Mouse (Mus musculus): ENCODE measurements around the gene St6galnac3. TPM values are rescaled to one million over a fixed set of nuclear protein-coding genes. Genes with fewer than 3 reads are reported as not detected.

Gene St6galnac3
- polyA plus RNA-seq, 1 experiment from 2014 or later = 41.4 TPM

DNA sequence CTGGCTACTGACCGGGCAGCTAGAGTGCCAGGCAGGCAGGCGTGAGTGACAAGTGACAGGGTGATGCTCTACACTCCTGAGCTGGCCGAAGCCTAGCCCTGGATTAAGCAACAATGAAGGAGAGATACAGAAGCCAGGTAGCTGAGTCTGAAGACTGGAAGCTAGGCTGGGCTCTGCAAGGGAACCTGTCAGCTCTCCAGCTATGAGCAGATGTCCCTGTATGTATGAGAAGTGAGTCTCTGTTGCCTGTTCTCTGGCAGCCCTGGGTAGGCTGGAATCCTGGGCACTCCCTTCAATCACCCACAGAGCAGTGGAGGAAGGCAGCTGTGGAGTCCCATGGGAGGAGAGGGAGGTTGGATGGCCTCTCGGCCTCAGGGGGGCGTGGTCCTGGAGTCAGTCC lies 236.0 kb downstream of the St6galnac3 start:
- Histone ChIP-seq H3K27ac (ENCODE audit: low read depth, low read length) (no peak overlapping the region), H3K36me3 (ENCODE audit: control insufficient read depth, insufficient read depth, low read length) (no peaks in the 10 kb centered on the region), H3K27me3 (ENCODE audit: control insufficient read depth, insufficient read depth, low read length) (no peaks in the 10 kb centered on the region), H3K4me2 (ENCODE audit: low read depth) (no peak overlapping the region), H3K4me1 (ENCODE audit: control insufficient read depth, insufficient read depth, low read length) (0 out of 2 replicates have a peak, but pooled peaks cover 2% of the 10 kb centered on the region), H3K9me3 (ENCODE audit: control insufficient read depth, low read length) (no peaks in the 10 kb centered on the region), H3K9ac (ENCODE audit: low read length) (no peak overlapping the region), H3K4me3 (ENCODE audit: low read depth, low read length) (no peak overlapping the region)
- no peak for ATAC-seq (ENCODE audit: insufficient read depth, low FRiP score, low TSS enrichment)
- WGBS = 86% methylated on average over 5 of the region's 5 CpGs
- no peak for DNase-seq (ENCODE audit: low spot score)

- Histone ChIP-seq H3K9ac (ENCODE audit: low read length) (no peak overlapping the region), H3K9me3 (ENCODE audit: control insufficient read depth, low read length) (no peaks in the 10 kb centered on the region), H3K27me3 (ENCODE audit: control insufficient read depth, insufficient read depth, low read length) (no peaks in the 10 kb centered on the region), H3K4me2 (ENCODE audit: low read depth) (no peak overlapping the region), H3K4me1 (ENCODE audit: control insufficient read depth, insufficient read depth, low read length) (peaks cover 5% of the 10 kb centered on the region; the same call in 1 of the 2 replicates), H3K4me3 (ENCODE audit: low read depth, low read length) (no peak overlapping the region), H3K36me3 (ENCODE audit: control insufficient read depth, insufficient read depth, low read length) (no peaks in the 10 kb centered on the region), H3K27ac (ENCODE audit: low read depth, low read length) (no peak overlapping the region)
- ATAC-seq (ENCODE audit: insufficient read depth, low FRiP score, low TSS enrichment) (no peak), DNase-seq (ENCODE audit: low spot score) (no peak)
- WGBS = 84% methylated on average over 5 of the region's 5 CpGs
Observed at GRCm38 (mm10) chr3:153485176-153485575, 239.8 kb downstream of the St6galnac3 start.

GRCm38 (mm10) chr3:153484701-153485100 lies 240.3 kb downstream of the St6galnac3 start:
- WGBS = 86% methylated on average over 7 of the region's 7 CpGs
- H3K4me2 ChIP-seq (ENCODE audit: low read depth) = no peak overlapping the region
- H3K4me3 ChIP-seq (ENCODE audit: low read depth, low read length) = no peak overlapping the region
- H3K36me3 ChIP-seq (ENCODE audit: control insufficient read depth, insufficient read depth, low read length) = no peaks in the 10 kb centered on the region
- H3K27ac ChIP-seq (ENCODE audit: low read depth, low read length) = no peak overlapping the region
- H3K27me3 ChIP-seq (ENCODE audit: control insufficient read depth, insufficient read depth, low read length) = no peaks in the 10 kb centered on the region
- no peaks in the 10 kb centered on the region for H3K9me3 ChIP-seq (ENCODE audit: control insufficient read depth, low read length)
- DNase-seq (ENCODE audit: low spot score) (no peak), ATAC-seq (ENCODE audit: insufficient read depth, low FRiP score, low TSS enrichment) (no peak)
- H3K4me1 ChIP-seq (ENCODE audit: control insufficient read depth, insufficient read depth, low read length) = peaks cover 5% of the 10 kb centered on the region; the same call in 1 of the 2 replicates
- H3K9ac ChIP-seq (ENCODE audit: low read length) = no peak overlapping the region

DNA sequence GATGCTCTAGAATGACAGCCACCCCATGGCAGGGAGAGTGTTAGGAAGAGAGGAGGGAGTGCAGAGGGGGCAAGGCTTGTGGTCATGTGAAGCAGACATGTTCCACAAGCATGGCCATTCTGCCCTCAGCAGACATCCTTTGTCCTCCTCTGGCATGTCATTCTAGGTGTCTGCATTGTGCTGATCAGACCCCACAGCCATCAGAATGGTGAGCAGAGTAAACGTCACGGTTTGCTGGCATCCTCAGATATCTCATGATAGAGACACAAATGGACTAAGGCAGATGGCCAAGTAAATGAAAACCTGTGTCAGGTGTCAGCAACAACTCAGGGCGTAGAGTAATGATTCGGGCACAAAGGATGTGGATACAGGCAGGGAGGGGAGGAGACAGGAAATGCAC lies 241.3 kb downstream of the St6galnac3 start:
- DNase-seq (ENCODE audit: low spot score) = no peak
- Histone ChIP-seq H3K9ac (ENCODE audit: low read length) (no peak overlapping the region), H3K27ac (ENCODE audit: low read depth, low read length) (no peak overlapping the region), H3K4me1 (ENCODE audit: control insufficient read depth, insufficient read depth, low read length) (peaks cover 5% of the 10 kb centered on the region; the same call in 1 of the 2 replicates), H3K36me3 (ENCODE audit: control insufficient read depth, insufficient read depth, low read length) (no peaks in the 10 kb centered on the region), H3K4me3 (ENCODE audit: low read depth, low read length) (no peak overlapping the region), H3K4me2 (ENCODE audit: low read depth) (no peak overlapping the region), H3K27me3 (ENCODE audit: control insufficient read depth, insufficient read depth, low read length) (no peaks in the 10 kb centered on the region), H3K9me3 (ENCODE audit: control insufficient read depth, low read length) (no peaks in the 10 kb centered on the region)
- WGBS = 90% methylated on average over 4 of the region's 4 CpGs
- no peak for ATAC-seq (ENCODE audit: insufficient read depth, low FRiP score, low TSS enrichment)

- H3K4me1 ChIP-seq (ENCODE audit: control insufficient read depth, insufficient read depth, low read length) = peaks cover 5% of the 10 kb centered on the region; the same call in 1 of the 2 replicates
- no peak overlapping the region for H3K27ac ChIP-seq (ENCODE audit: low read depth, low read length)
- H3K9me3 ChIP-seq (ENCODE audit: control insufficient read depth, low read length) = no peaks in the 10 kb centered on the region
- no peaks in the 10 kb centered on the region for H3K36me3 ChIP-seq (ENCODE audit: control insufficient read depth, insufficient read depth, low read length)
- DNase-seq (ENCODE audit: low spot score) (no peak), ATAC-seq (ENCODE audit: insufficient read depth, low FRiP score, low TSS enrichment) (no peak)
- H3K4me3 ChIP-seq (ENCODE audit: low read depth, low read length) = no peak overlapping the region
- no peaks in the 10 kb centered on the region for H3K27me3 ChIP-seq (ENCODE audit: control insufficient read depth, insufficient read depth, low read length)
- no peak overlapping the region for H3K4me2 ChIP-seq (ENCODE audit: low read depth)
- H3K9ac ChIP-seq (ENCODE audit: low read length) = no peak overlapping the region
- 67% methylated on average over 11 of the region's 11 CpGs for WGBS
Observed at GRCm38 (mm10) chr3:153482098-153482497, 242.9 kb downstream of the St6galnac3 start.

GRCm38 (mm10) chr3:153481012-153481411 lies 244.0 kb downstream of the St6galnac3 start:
- H3K27me3 ChIP-seq (ENCODE audit: control insufficient read depth, insufficient read depth, low read length) = no peaks in the 10 kb centered on the region
- ATAC-seq (ENCODE audit: insufficient read depth, low FRiP score, low TSS enrichment) (no peak), DNase-seq (ENCODE audit: low spot score) (no peak)
- H3K27ac ChIP-seq (ENCODE audit: low read depth, low read length) = no peak overlapping the region
- H3K4me1 ChIP-seq (ENCODE audit: control insufficient read depth, insufficient read depth, low read length) = peaks cover 5% of the 10 kb centered on the region; the same call in 1 of the 2 replicates
- H3K4me3 ChIP-seq (ENCODE audit: low read depth, low read length) = no peak overlapping the region
- no peak overlapping the region for H3K9ac ChIP-seq (ENCODE audit: low read length)
- H3K9me3 ChIP-seq (ENCODE audit: control insufficient read depth, low read length) = no peaks in the 10 kb centered on the region
- WGBS = 89% methylated on average over 6 of the region's 6 CpGs
- no peaks in the 10 kb centered on the region for H3K36me3 ChIP-seq (ENCODE audit: control insufficient read depth, insufficient read depth, low read length)
- no peak overlapping the region for H3K4me2 ChIP-seq (ENCODE audit: low read depth)

- Histone ChIP-seq H3K4me2 (ENCODE audit: low read depth) (no peak overlapping the region), H3K4me1 (ENCODE audit: control insufficient read depth, insufficient read depth, low read length) (peaks cover 5% of the 10 kb centered on the region; the same call in 1 of the 2 replicates), H3K4me3 (ENCODE audit: low read depth, low read length) (no peak overlapping the region), H3K27ac (ENCODE audit: low read depth, low read length) (no peak overlapping the region), H3K9me3 (ENCODE audit: control insufficient read depth, low read length) (no peaks in the 10 kb centered on the region), H3K9ac (ENCODE audit: low read length) (no peak overlapping the region), H3K36me3 (ENCODE audit: control insufficient read depth, insufficient read depth, low read length) (no peaks in the 10 kb centered on the region), H3K27me3 (ENCODE audit: control insufficient read depth, insufficient read depth, low read length) (no peaks in the 10 kb centered on the region)
- ATAC-seq (ENCODE audit: insufficient read depth, low FRiP score, low TSS enrichment) (no peak), DNase-seq (ENCODE audit: low spot score) (no peak)
- 88% methylated on average over 5 of the region's 5 CpGs for WGBS
Observed at GRCm38 (mm10) chr3:153480636-153481006, 244.4 kb downstream of the St6galnac3 start.

- Histone ChIP-seq H3K4me2 (ENCODE audit: low read depth) (no peak overlapping the region), H3K4me3 (ENCODE audit: low read depth, low read length) (no peak overlapping the region), H3K27ac (ENCODE audit: low read depth, low read length) (no peak overlapping the region), H3K9ac (ENCODE audit: low read length) (no peak overlapping the region), H3K27me3 (ENCODE audit: control insufficient read depth, insufficient read depth, low read length) (no peaks in the 10 kb centered on the region), H3K4me1 (ENCODE audit: control insufficient read depth, insufficient read depth, low read length) (peaks cover 5% of the 10 kb centered on the region; the same call in 1 of the 2 replicates), H3K36me3 (ENCODE audit: control insufficient read depth, insufficient read depth, low read length) (no peaks in the 10 kb centered on the region), H3K9me3 (ENCODE audit: control insufficient read depth, low read length) (no peaks in the 10 kb centered on the region)
- DNase-seq (ENCODE audit: low spot score) = no peak
- no peak for ATAC-seq (ENCODE audit: insufficient read depth, low FRiP score, low TSS enrichment)
- WGBS = 94% methylated on average over 3 of the region's 3 CpGs
Observed at GRCm38 (mm10) chr3:153480005-153480635, 244.9 kb downstream of the St6galnac3 start.

- Histone ChIP-seq H3K27ac (ENCODE audit: low read depth, low read length) (no peak overlapping the region), H3K9ac (ENCODE audit: low read length) (no peak overlapping the region), H3K36me3 (ENCODE audit: control insufficient read depth, insufficient read depth, low read length) (no peaks in the 10 kb centered on the region), H3K27me3 (ENCODE audit: control insufficient read depth, insufficient read depth, low read length) (no peaks in the 10 kb centered on the region), H3K4me2 (ENCODE audit: low read depth) (no peak overlapping the region), H3K4me1 (ENCODE audit: control insufficient read depth, insufficient read depth, low read length) (no peaks in the 10 kb centered on the region; the same call in 1 of the 2 replicates), H3K4me3 (ENCODE audit: low read depth, low read length) (no peak overlapping the region), H3K9me3 (ENCODE audit: control insufficient read depth, low read length) (no peaks in the 10 kb centered on the region)
- ATAC-seq (ENCODE audit: insufficient read depth, low FRiP score, low TSS enrichment) (no peak), DNase-seq (ENCODE audit: low spot score) (no peak)
- 94% methylated on average over 9 of the region's 9 CpGs for WGBS
Observed at GRCm38 (mm10) chr3:153475919-153476318, 249.1 kb downstream of the St6galnac3 start.
